Mouse (Mus musculus): ENCODE results near the gene Gdf1. TPM values are rescaled to one million over a fixed set of nuclear protein-coding genes. Genes with fewer than 3 reads are reported as not detected.
A peak's percentile ranks its signal among the peaks of the same experiment; 100 is the strongest.

Gdf1 gene
- polyA plus RNA-seq, 1 experiment = not detected

- no peak overlapping the region for H3K4me3 ChIP-seq (ENCODE audit: insufficient read depth, low read depth, low read length)
- H3K36me3 ChIP-seq (ENCODE audit: control insufficient read depth, insufficient read depth, low read length) = peaks cover 3% of the 10 kb centered on the region
- DNase-seq = no peak
- no peaks in the 10 kb centered on the region for H3K27me3 ChIP-seq (replicated peaks; ENCODE audit: control insufficient read depth, insufficient read depth, low read length)
- WGBS = 55% methylated on average over 53 of the region's 53 CpGs
- no peak overlapping the region for H3K27ac ChIP-seq (ENCODE audit: insufficient read depth, low read depth, low read length)
- TF ChIP-seq CTCF (conservative IDR thresholded peaks at IDR 0.05; ENCODE audit: insufficient read depth, insufficient read length, low read depth, low read length) = no peak; the same call in 1 of the 2 replicates
- no peak for TF ChIP-seq POLR2A (IDR thresholded peaks at IDR 0.05; ENCODE audit: low read depth, low read length)
- no peaks in the 10 kb centered on the region for H3K4me1 ChIP-seq (ENCODE audit: control insufficient read depth, insufficient read depth, low read length)
These were observed 1.2 kb downstream of the Gdf1 start for GRCm38 (mm10) chr8:70330741-70331364.

- peaks cover 3% of the 10 kb centered on the region for H3K36me3 ChIP-seq (ENCODE audit: control insufficient read depth, insufficient read depth, low read length)
- TF ChIP-seq CTCF (conservative IDR thresholded peaks at IDR 0.05; ENCODE audit: insufficient read depth, insufficient read length, low read depth, low read length) = no peak
- TF ChIP-seq POLR2A (IDR thresholded peaks at IDR 0.05; ENCODE audit: low read depth, low read length) = no peak
- no peaks in the 10 kb centered on the region for H3K27me3 ChIP-seq (replicated peaks; ENCODE audit: control insufficient read depth, insufficient read depth, low read length)
- DNase-seq = no peak
- WGBS = 93% methylated on average over 19 of the region's 19 CpGs
- H3K4me1 ChIP-seq (ENCODE audit: control insufficient read depth, insufficient read depth, low read length) = no peaks in the 10 kb centered on the region
- no peak overlapping the region for H3K27ac ChIP-seq (ENCODE audit: insufficient read depth, low read depth, low read length)
- H3K4me3 ChIP-seq (ENCODE audit: insufficient read depth, low read depth, low read length) = no peak overlapping the region
These were observed 1.9 kb downstream of the Gdf1 start for GRCm38 (mm10) chr8:70331526-70331925.

GRCm38 (mm10) chr8:70332070-70332877 lies 2.7 kb downstream of the Gdf1 start:
- Histone ChIP-seq H3K27me3 (replicated peaks; ENCODE audit: control insufficient read depth, insufficient read depth, low read length) (no peaks in the 10 kb centered on the region), H3K4me1 (ENCODE audit: control insufficient read depth, insufficient read depth, low read length) (no peaks in the 10 kb centered on the region), H3K4me3 (ENCODE audit: insufficient read depth, low read depth, low read length) (no peak overlapping the region), H3K27ac (ENCODE audit: insufficient read depth, low read depth, low read length) (no peak overlapping the region), H3K36me3 (ENCODE audit: control insufficient read depth, insufficient read depth, low read length) (peaks cover 3% of the 10 kb centered on the region)
- WGBS = 52% methylated on average over 41 of the region's 41 CpGs
- TF ChIP-seq CTCF (conservative IDR thresholded peaks at IDR 0.05; ENCODE audit: insufficient read depth, insufficient read length, low read depth, low read length) = no peak; the same call in 1 of the 2 replicates
- TF ChIP-seq POLR2A (IDR thresholded peaks at IDR 0.05; ENCODE audit: low read depth, low read length) = no peak
- DNase-seq = peak; percentile 49

GRCm38 (mm10) chr8:70332878-70333202 lies 3.2 kb downstream of the Gdf1 start:
- TF ChIP-seq POLR2A (IDR thresholded peaks at IDR 0.05; ENCODE audit: low read depth, low read length) = no peak
- no peak for TF ChIP-seq CTCF (conservative IDR thresholded peaks at IDR 0.05; ENCODE audit: insufficient read depth, insufficient read length, low read depth, low read length)
- Histone ChIP-seq H3K27ac (ENCODE audit: insufficient read depth, low read depth, low read length) (no peak overlapping the region), H3K4me3 (ENCODE audit: insufficient read depth, low read depth, low read length) (no peak overlapping the region), H3K36me3 (ENCODE audit: control insufficient read depth, insufficient read depth, low read length) (peaks cover 3% of the 10 kb centered on the region), H3K4me1 (ENCODE audit: control insufficient read depth, insufficient read depth, low read length) (no peaks in the 10 kb centered on the region), H3K27me3 (replicated peaks; ENCODE audit: control insufficient read depth, insufficient read depth, low read length) (no peaks in the 10 kb centered on the region)
- DNase-seq = no peak
- WGBS = 94% methylated on average over 6 of the region's 6 CpGs

- no peak for TF ChIP-seq CTCF (conservative IDR thresholded peaks at IDR 0.05; ENCODE audit: insufficient read depth, insufficient read length, low read depth, low read length)
- 88% methylated on average over 7 of the region's 7 CpGs for WGBS
- H3K4me3 ChIP-seq (ENCODE audit: insufficient read depth, low read depth, low read length) = no peak overlapping the region
- H3K27ac ChIP-seq (ENCODE audit: insufficient read depth, low read depth, low read length) = no peak overlapping the region
- no peak for DNase-seq
- no peaks in the 10 kb centered on the region; the same call in none of the 2 replicates for H3K36me3 ChIP-seq (ENCODE audit: control insufficient read depth, insufficient read depth, low read length)
- H3K27me3 ChIP-seq (replicated peaks; ENCODE audit: control insufficient read depth, insufficient read depth, low read length) = no peaks in the 10 kb centered on the region
- no peaks in the 10 kb centered on the region for H3K4me1 ChIP-seq (ENCODE audit: control insufficient read depth, insufficient read depth, low read length)
These were observed 9.3 kb downstream of the Gdf1 start for GRCm38 (mm10) chr8:70338931-70339330.

- 91% methylated on average over 7 of the region's 7 CpGs for WGBS
- Histone ChIP-seq H3K4me1 (ENCODE audit: control insufficient read depth, insufficient read depth, low read length) (no peaks in the 10 kb centered on the region), H3K27ac (ENCODE audit: insufficient read depth, low read depth, low read length) (no peak overlapping the region), H3K4me3 (ENCODE audit: insufficient read depth, low read depth, low read length) (no peak overlapping the region), H3K36me3 (ENCODE audit: control insufficient read depth, insufficient read depth, low read length) (no peaks in the 10 kb centered on the region; the same call in 1 of the 2 replicates), H3K27me3 (replicated peaks; ENCODE audit: control insufficient read depth, insufficient read depth, low read length) (no peaks in the 10 kb centered on the region)
- TF ChIP-seq CTCF (conservative IDR thresholded peaks at IDR 0.05; ENCODE audit: insufficient read depth, insufficient read length, low read depth, low read length) (no peak), POLR2A (IDR thresholded peaks at IDR 0.05; ENCODE audit: low read depth, low read length) (no peak)
- no peak for DNase-seq
These were observed 11.0 kb downstream of the Gdf1 start for GRCm38 (mm10) chr8:70340659-70341058.

GRCm38 (mm10) chr8:70342007-70342406 lies 12.4 kb downstream of the Gdf1 start:
- WGBS = 84% methylated on average over 14 of the region's 14 CpGs

More at GRCm38 (mm10) chr8:70342007-70342406, 12.4 kb downstream of the Gdf1 start:
- H3K4me1 ChIP-seq (ENCODE audit: control insufficient read depth, insufficient read depth, low read length) = peaks cover 3% of the 10 kb centered on the region; the same call in 1 of the 2 replicates
- H3K27me3 ChIP-seq (replicated peaks; ENCODE audit: control insufficient read depth, insufficient read depth, low read length) = no peaks in the 10 kb centered on the region
- no peak overlapping the region for H3K27ac ChIP-seq (ENCODE audit: insufficient read depth, low read depth, low read length)
- TF ChIP-seq POLR2A (IDR thresholded peaks at IDR 0.05; ENCODE audit: low read depth, low read length) (no peak), CTCF (conservative IDR thresholded peaks at IDR 0.05; ENCODE audit: insufficient read depth, insufficient read length, low read depth, low read length) (no peak)
- no peak overlapping the region for H3K4me3 ChIP-seq (ENCODE audit: insufficient read depth, low read depth, low read length)
- DNase-seq = no peak
- no peaks in the 10 kb centered on the region; the same call in 1 of the 2 replicates for H3K36me3 ChIP-seq (ENCODE audit: control insufficient read depth, insufficient read depth, low read length)
